Mouse (Mus musculus) stomach, postnatal 0 days (tissue): ENCODE data around the gene Cd81. TPM values are rescaled to one million over a fixed set of nuclear protein-coding genes. Genes with fewer than 3 reads are reported as not detected.

Experiments used
- ATAC-seq: fragments of 200-750 bp; cut with Nextera tagmentation; 2 replicates; pipeline ENCODE4 v1.8.0; 2017; ENCODE audit not compliant: low FRiP score, low TSS enrichment
- DNase-seq: peaks from one replicate; pipeline ENCODE4 v3.0.0-alpha.2; 2016; ENCODE audit warnings: low spot score
- H3K27ac ChIP-seq: fragments of 300-500 bp; sonication (generic); replicated peaks from 2 replicates; pipeline ENCODE4 v1.5.1; 2014; ENCODE audit warnings: mild to moderate bottlenecking, control low read depth
- H3K27me3 ChIP-seq: fragments of 300-500 bp; sonication (generic); 2 replicates; pipeline ENCODE4 v1.6.1; 2014; ENCODE audit warnings: low read length; ENCODE audit not compliant: control insufficient read depth, insufficient read depth
- H3K36me3 ChIP-seq: fragments of 300-500 bp; sonication (generic); 2 replicates; pipeline ENCODE4 v1.6.1; 2014; ENCODE audit warnings: low read length, mixed read lengths; ENCODE audit not compliant: control insufficient read depth, insufficient read depth
- H3K4me1 ChIP-seq: fragments of 300-500 bp; sonication (generic); replicated peaks from 2 replicates; pipeline ENCODE4 v1.6.1; 2014; ENCODE audit warnings: antibody characterized with exemption; ENCODE audit not compliant: control insufficient read depth, insufficient read depth
- H3K4me2 ChIP-seq: fragments of 300-500 bp; sonication (generic); replicated peaks from 2 replicates; pipeline ENCODE4 v1.6.1; 2014; ENCODE audit warnings: low read depth, mild to moderate bottlenecking, control low read depth, moderate library complexity
- H3K4me3 ChIP-seq: fragments of 300-500 bp; sonication (generic); 2 replicates; pipeline ENCODE4 v1.5.1; 2014; ENCODE audit warnings: low read depth, low read length, control low read depth
- H3K9ac ChIP-seq: fragments of 300-500 bp; sonication (generic); 2 replicates; pipeline ENCODE4 v1.6.1; 2014; ENCODE audit warnings: mild to moderate bottlenecking, low read length, control low read depth, mixed read lengths
- H3K9me3 ChIP-seq: fragments of 300-500 bp; sonication (generic); 2 replicates; pipeline ENCODE4 v1.6.1; 2016; ENCODE audit warnings: low read length; ENCODE audit not compliant: control insufficient read depth
- CTCF ChIP-seq: IDR thresholded peaks from 2 replicates; pipeline ENCODE4 v1.5.1; 2016; ENCODE audit warnings: antibody characterized with exemption, low read depth, mild to moderate bottlenecking, moderate library complexity
- EP300 ChIP-seq: optimal IDR thresholded peaks from 2 replicates; pipeline ENCODE3; 2016; ENCODE audit warnings: antibody characterized with exemption
- WGBS: fragments of 180-500 bp; shearing (Covaris S2); extraction: QIAGEN DNeasy Blood & Tissue Kit; methylation state at CpG from one replicate; pipeline ENCODE4 v1.1.7; 2014; 5-methylcytosine and 5-hydroxymethylcytosine counted together
- polyA plus RNA-seq: library from polyadenylated mRNA; unstranded; fragments of >200 nt; fragmentation: Nextera tagmentation; extraction: Ambion mirVana; gene quantifications from 2 replicates; pipeline ENCODE4 v1.2.1, GENCODE M21; 2015

Gene Cd81
- polyA plus RNA-seq, 1 experiment from 2014 or later = 381 TPM

GRCm38 (mm10) chr7:143049841-143050816 is 2.4 kb upstream of the Cd81 start:
- no peak for ATAC-seq
- no peak for TF ChIP-seq CTCF
- TF ChIP-seq EP300 = no peak
- H3K9ac ChIP-seq = no peak overlapping the region
- no peaks in the 10 kb centered on the region for H3K36me3 ChIP-seq
- H3K27me3 ChIP-seq = no peaks in the 10 kb centered on the region
- H3K9me3 ChIP-seq = no peaks in the 10 kb centered on the region
- no peak for DNase-seq
- peaks cover 8% of the 10 kb centered on the region; the same call in 1 of the 2 replicates for H3K4me1 ChIP-seq
- H3K27ac ChIP-seq = no peak overlapping the region
- WGBS = 95% methylated on average over 3 of the region's 3 CpGs
- no peak overlapping the region for H3K4me2 ChIP-seq
- H3K4me3 ChIP-seq = no peak overlapping the region

GRCm38 (mm10) chr7:143051316-143051715 is 1.2 kb upstream of the Cd81 start:
- Histone ChIP-seq H3K36me3 (no peaks in the 10 kb centered on the region), H3K27me3 (no peaks in the 10 kb centered on the region), H3K4me1 (peaks cover 15% of the 10 kb centered on the region; the same call in 1 of the 2 replicates), H3K4me2 (no peak overlapping the region), H3K27ac (no peak overlapping the region), H3K4me3 (no peak overlapping the region), H3K9ac (no peak overlapping the region), H3K9me3 (no peaks in the 10 kb centered on the region)
- DNase-seq (no peak), ATAC-seq (no peak)
- 59% methylated on average over 2 of the region's 2 CpGs for WGBS
- TF ChIP-seq CTCF (no peak), EP300 (no peak)

GRCm38 (mm10) chr7:143053008-143053899 is 715 bp downstream of the Cd81 start:
- DNase-seq (peak; percentile 60), ATAC-seq (peak; percentile 60)
- Histone ChIP-seq H3K4me3 (peak overlapping the region; percentile 98), H3K9ac (peak overlapping the region; percentile 96), H3K4me1 (peaks cover 26% of the 10 kb centered on the region), H3K4me2 (peak overlapping the region; percentile 92), H3K27me3 (no peaks in the 10 kb centered on the region), H3K27ac (peak overlapping the region; percentile 96), H3K36me3 (no peaks in the 10 kb centered on the region; the same call in 1 of the 2 replicates), H3K9me3 (no peaks in the 10 kb centered on the region)
- no peak for TF ChIP-seq EP300
- TF ChIP-seq CTCF = peak; percentile 62
- under 1% methylated on average over 46 of the region's 46 CpGs for WGBS

- H3K9ac ChIP-seq = peak overlapping the region; percentile 96
- H3K4me1 ChIP-seq = peaks cover 34% of the 10 kb centered on the region
- H3K36me3 ChIP-seq = no peaks in the 10 kb centered on the region; the same call in 1 of the 2 replicates
- H3K9me3 ChIP-seq = no peaks in the 10 kb centered on the region
- peak overlapping the region; percentile 92 for H3K4me2 ChIP-seq
- peak overlapping the region; percentile 96 for H3K27ac ChIP-seq
- ATAC-seq = no peak
- peak overlapping the region; percentile 98 for H3K4me3 ChIP-seq
- H3K27me3 ChIP-seq = no peaks in the 10 kb centered on the region
- WGBS = 15% methylated on average over 11 of the region's 11 CpGs
- DNase-seq = peak; percentile 20
- TF ChIP-seq CTCF (no peak), EP300 (no peak)
Measured at GRCm38 (mm10) chr7:143053961-143054611, 1.5 kb downstream of the Cd81 start.

GRCm38 (mm10) chr7:143054612-143054965 is 2.0 kb downstream of the Cd81 start:
- Histone ChIP-seq H3K4me3 (peak overlapping the region; percentile 98), H3K27me3 (no peaks in the 10 kb centered on the region), H3K36me3 (no peaks in the 10 kb centered on the region; the same call in 1 of the 2 replicates), H3K4me2 (peak overlapping the region; percentile 92), H3K9ac (peak overlapping the region; percentile 96), H3K4me1 (peaks cover 34% of the 10 kb centered on the region), H3K27ac (no peak overlapping the region; the same call in 1 of the 2 replicates), H3K9me3 (no peaks in the 10 kb centered on the region)
- ATAC-seq (no peak), DNase-seq (peak; percentile 12)
- TF ChIP-seq EP300 (no peak), CTCF (no peak)
- 25% methylated on average over 3 of the region's 3 CpGs for WGBS
